Mouse (Mus musculus) liver (tissue): ENCODE measurements around the gene Padi3.

Experiments
- DNase-seq: peaks from one replicate; pipeline ENCODE4 v3.0.0-alpha.2; 2020; ENCODE audit warnings: mixed read lengths

Gene Padi3

GRCm38 (mm10) chr4:140815996-140816917, 5.8 kb upstream of the Padi3 start:
- peak; percentile 66 for DNase-seq

GRCm38 (mm10) chr4:140815496-140815895, 5.0 kb upstream of the Padi3 start:
- DNase-seq = no peak

GRCm38 (mm10) chr4:140814241-140815225, 4.1 kb upstream of the Padi3 start:
- peak; percentile 67 for DNase-seq

DNA sequence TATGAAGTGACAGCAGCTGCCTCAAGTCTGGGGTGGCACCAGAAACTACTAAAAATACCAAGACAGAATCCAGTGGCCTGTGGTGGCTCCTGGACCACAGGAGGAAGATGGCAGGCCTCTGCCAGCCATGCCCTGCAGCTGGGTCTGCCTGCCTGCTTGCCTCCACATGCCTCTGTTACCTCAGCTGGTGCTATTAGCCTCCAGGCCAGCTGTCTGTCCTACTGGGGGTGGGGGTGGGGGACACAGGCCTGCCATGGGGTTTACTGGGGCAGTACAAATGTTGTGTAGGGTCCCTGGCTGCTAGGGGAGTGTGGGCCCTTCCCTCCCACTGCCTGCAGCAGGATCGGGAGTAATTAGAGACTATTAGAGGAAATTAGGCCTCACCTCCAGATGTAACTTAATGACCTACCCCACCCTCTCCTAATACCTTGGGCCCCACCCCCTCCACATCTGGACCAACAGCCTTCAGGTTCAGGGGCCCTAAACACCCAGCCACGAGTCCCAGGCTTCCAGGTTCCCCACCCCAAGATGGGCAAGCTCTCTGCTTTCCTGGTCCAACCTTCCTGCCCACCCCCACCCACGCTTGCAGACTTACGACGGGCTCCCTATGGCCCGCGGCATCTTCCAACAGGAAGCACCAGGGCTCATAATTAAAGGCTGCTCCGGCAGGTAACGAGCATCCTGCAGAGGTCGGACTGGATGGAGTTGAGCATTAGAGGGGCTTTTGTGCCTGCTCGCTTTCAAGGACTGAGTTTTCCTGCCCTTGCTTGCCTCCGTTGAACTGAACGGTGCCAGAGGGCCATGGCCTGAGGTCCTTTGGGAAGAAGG, 3.1 kb upstream of the Padi3 start:
- no peak for DNase-seq

DNA sequence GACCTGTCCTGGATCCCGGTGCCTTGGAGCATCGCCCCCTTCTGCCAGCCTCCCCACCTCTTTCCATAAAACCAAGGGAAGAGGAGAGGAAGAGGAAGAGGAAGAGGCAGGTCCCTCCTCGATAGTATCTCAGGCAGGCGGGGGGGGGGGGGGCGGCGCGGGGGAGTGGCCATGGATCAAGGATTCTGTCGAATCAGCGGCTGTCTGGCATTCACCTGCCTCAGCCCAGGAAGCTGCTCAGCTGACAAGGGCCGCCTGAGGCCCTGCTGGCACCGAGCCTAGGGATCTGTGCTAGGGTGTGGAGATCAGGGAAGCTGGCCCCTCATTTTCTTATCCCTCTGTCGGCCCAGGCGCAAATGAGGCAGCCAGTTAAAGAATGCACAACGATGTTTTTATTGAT, 2.2 kb upstream of the Padi3 start:
- DNase-seq = peak; percentile 53

DNA sequence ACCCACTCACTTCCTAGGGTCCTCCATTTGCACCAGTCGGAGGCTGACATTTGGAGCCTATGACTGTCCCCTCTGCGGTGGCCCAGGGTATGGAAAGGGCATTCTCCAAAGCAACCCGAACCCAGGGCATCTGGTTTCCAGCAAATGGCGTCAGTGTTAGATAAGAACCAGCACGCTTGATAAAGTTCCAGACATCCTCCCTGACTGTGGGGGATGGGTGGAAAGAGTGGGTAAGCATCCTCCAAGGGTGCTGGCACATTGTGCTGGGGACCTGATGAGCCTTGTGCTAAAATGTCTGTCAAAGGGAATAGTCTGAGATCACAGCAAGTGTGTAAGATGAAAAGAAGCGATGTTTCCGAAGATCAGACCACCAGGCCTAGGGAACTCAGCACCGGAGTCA, 1.7 kb upstream of the Padi3 start:
- DNase-seq = peak; percentile 47

DNA sequence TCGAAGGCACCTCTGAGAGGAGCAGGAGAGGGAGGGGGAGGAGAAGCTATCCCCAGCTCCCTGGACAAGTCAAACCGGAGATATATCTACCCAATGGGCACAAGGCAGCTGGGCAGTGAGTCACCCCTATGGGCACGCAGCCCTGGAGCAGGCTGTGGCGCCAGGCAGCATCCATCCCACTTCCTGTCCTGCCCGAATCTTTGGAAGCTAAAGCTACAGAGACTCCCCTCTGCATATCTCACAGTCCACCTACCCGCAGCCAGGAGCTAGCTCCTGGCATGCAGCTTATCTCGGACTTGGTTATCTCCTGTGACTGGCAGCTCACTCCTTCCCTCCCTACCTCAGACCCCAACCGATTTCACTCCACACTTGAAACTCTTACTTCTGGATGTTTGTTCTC, 1.3 kb downstream of the Padi3 start:
- no peak for DNase-seq

GRCm38 (mm10) chr4:140804601-140805000, 5.8 kb downstream of the Padi3 start:
- DNase-seq = no peak

DNA sequence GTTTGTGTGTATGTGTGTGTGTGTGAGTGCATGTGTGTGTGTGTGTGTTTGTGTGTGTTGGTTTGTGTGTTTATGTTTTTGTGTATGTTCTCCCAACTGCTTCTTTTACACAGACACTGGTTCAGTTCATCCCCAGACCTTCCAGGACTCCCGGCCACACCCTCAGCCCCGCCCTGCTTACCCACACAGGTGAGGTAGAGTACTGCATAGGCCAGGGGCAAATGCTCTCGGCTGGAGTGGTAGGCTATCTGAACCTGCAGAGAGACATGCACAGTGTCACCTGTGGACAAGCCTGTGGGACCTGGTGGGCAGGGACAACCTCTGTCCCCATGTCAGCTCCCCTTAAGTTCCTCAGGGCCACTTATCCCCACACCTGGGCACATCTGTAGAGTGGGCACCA, 9.1 kb downstream of the Padi3 start:
- no peak for DNase-seq

DNA sequence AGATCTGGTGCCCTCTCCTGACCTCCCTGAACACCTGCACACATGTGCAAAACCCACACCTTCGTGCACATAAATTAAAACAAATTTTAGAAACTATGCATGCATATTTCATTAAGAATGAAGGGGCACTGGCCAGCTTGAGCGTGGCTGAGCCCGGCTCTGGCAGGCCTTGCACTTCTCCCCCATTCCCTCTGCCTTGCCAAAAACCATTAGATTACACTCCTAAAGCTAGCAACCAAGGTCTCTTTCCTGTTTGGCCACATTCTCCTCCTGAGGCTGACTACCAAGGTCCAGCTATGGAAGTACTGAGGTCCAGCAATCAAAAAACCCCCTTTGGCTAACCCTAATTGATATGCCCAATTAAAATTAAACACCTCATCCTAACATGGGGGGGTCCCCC, 13.7 kb downstream of the Padi3 start:
- DNase-seq = no peak

DNA sequence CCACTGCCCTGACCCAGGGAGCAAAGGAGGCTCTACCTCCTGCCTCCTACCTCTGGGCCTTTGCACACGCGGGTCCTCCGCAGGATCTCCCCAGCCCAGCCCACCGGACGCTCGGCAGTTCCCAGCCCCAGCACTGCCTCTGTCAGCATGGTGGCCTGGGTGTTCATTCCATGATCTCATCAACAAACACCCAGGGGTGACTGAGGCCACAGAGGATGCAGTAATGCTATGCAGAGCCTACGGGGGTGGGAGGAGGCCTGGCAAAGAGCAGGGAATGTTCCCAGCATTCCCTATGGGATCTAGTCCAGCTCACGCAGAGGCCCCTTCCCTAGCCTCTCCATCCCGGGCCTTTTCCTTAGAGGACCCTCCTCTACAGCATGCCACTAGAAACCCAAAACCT, 15.8 kb downstream of the Padi3 start:
- DNase-seq = no peak

DNA sequence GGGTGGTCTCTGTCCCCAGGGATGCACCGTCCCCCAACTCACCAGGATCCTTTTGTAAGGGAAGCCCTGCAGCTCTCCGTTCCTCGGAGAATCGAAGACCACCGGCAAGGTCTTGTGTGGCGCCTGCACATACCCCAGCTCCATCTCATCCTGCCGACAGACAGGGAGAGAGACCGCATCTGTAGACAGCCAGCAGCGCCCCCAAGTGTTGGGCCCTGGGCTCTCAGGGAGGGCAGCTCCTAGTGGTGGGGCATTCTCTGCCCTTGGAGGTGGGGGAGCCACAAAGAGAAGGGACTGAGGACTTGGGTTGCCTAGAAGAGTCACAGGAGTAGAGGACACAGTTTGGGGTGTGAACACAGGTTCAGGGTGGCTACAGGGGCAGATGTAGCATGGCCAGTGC, 16.7 kb downstream of the Padi3 start:
- DNase-seq = no peak

GRCm38 (mm10) chr4:140792584-140792983, 17.9 kb downstream of the Padi3 start:
- no peak for DNase-seq

GRCm38 (mm10) chr4:140791071-140791470, 19.4 kb downstream of the Padi3 start:
- no peak for DNase-seq

DNA sequence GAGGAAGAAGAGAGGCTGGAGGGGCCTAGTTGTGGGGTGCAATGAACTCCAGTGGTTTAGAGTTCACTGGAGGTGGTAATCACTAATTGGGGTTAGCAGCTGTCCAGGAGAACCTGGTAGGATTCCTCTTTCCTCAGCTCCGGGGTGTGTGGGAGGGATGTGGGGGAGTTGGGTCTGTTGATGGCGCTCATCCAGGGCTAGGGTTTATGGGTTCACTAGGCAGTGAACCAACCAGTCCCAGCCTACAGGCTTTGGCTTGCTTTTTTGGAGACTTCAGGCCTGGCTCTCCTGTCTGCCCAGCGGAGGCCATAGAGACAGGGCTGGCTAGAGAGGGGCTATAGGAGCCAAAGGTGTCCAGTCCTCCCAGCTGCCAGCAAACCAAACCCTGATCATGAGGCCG, 20.5 kb downstream of the Padi3 start:
- DNase-seq = no peak

- DNase-seq = peak; percentile 76
Observed at GRCm38 (mm10) chr4:140788983-140789382, 21.5 kb downstream of the Padi3 start.

DNA sequence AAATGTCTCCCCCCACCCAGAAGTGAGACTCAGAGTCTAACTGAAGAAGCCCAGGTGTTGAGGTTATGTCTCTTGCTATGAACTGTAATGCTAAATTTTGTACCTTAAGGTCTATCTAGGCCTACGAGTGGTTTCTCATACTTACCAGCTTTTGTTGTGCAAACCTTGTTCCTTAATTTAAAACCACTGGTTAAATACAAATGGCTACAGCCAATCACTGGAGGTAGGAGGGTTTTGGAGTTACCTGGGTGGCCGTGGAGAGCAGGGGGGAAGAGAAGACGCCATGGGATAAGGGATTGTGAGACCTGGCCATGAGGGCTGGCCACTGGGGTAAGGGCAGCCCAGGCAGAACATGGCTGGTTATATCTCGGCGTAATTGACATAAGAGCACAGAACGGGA, 22.2 kb downstream of the Padi3 start:
- no peak for DNase-seq

DNA sequence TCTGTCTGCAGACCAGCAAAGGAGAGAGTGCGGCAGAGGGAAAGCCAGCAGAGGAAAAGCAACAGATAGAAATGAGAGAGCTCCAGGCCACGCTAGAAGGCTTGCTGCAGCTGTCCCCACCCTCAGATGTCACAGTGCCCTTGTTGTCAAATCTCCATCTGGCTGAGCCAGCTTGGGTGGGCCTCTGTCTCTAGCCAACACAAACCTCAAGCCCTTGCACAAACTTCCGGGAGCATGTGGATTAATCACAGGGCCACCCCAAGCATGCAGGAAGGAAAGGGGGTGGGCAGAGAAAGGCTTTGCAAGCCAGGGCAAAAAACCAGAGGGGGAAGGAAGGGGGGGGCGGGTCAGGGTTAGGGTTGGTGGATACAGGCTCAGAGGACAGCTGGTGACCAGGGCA, 23.0 kb downstream of the Padi3 start:
- peak; percentile 37 for DNase-seq

GRCm38 (mm10) chr4:140785217-140785616, 25.2 kb downstream of the Padi3 start:
- no peak for DNase-seq

GRCm38 (mm10) chr4:140784292-140784945, 26.0 kb downstream of the Padi3 start:
- DNase-seq = no peak

GRCm38 (mm10) chr4:140782821-140783220, 27.6 kb downstream of the Padi3 start:
- no peak for DNase-seq

DNA sequence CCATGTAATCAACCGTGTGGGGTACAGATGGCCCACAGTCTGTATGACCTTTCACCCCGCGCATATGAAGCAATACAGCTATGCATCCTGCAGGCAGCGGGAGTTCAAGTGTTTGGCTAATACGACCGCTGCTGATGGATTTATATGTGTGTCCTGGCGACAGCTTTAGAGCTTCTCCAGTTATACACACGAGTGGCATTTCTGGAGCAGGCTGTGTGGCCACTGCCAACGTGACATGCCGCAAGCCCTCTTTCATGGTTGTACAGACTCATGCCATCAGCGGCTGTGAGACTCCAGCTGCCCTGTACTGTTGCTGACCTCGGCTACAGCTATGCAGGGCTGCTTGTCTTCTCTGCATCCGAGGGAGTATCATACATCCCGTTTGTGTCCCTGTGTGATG, 29.9 kb downstream of the Padi3 start:
- no peak for DNase-seq
